Mouse (Mus musculus) gastrocnemius, adult 18-20 months (tissue): Measurements from ENCODE around the gene Lypd6. TPM values are rescaled to one million over a fixed set of nuclear protein-coding genes. Genes with fewer than 3 reads are reported as not detected.

ENCODE experiments used
- DNase-seq: peaks from one replicate; pipeline ENCODE4 v3.0.0; 2021; ENCODE audit warnings: low spot score
- total RNA-seq, 2 experiments: library from RNA; stranded (reverse); gene quantifications; 2 replicates each; pipeline ENCODE4 v1.2.3; 2021

Lypd6 gene
- total RNA-seq, 2 experiments from 2014 or later = 0.94 to 1.3 TPM

DNA sequence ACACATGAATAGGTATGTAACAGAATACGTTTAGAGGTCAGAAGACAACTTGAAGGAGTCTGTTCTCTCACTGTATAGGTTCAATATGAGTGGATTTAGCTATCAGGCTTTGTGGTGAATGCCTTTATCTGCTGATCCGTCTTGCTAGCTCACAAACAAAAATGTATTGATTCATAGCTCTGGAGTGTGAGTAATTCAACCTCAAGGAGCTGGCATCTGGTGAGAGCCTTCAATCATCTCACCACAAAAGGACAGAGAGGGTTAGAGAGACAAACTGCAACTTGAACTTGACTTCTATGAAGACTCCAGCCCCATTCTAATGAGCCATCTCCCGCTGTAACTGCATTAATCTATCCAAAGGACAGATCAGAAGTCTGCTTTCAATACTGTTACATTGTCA, 40.6 kb downstream of the Lypd6 start:
- DNase-seq = no peak

DNA sequence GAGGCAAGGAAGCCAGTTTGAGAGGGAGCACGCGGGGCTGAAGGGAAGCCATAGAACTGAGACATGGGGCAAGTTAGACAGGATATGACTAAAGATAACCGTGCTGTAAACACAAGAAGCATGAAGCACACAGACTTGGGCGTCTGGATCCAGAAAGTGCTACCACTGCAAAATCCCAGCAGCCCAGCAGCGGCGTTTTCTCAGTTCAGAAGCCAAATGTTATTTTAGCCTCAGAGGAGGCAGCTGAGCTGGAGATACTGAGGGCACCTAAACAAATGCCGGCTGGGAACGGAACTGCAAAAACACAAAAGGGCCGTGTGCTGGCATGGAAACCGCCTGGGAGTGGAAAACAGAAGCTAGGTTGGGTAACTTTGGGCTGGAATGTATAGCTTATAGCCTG, 43.9 kb downstream of the Lypd6 start:
- DNase-seq = peak; percentile 30

DNA sequence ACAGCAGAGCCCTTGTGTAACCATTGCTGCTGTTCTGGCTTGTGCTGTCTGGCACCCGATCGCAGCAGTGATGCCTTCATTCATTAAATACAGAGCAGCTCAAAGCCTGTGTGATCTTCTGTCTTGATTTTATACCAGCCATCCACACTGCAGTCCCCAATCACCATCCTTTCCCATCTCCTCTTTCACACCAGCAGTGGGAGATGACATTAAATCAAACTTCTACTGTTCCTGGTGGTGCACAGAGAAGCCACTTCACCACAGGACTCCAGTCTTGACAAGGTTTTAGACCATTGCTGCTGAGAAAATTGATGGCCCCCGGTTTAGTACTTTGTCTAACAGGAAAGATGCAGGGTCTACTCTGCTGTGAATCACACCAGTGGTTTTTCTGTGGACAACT, 44.9 kb downstream of the Lypd6 start:
- no peak for DNase-seq

DNA sequence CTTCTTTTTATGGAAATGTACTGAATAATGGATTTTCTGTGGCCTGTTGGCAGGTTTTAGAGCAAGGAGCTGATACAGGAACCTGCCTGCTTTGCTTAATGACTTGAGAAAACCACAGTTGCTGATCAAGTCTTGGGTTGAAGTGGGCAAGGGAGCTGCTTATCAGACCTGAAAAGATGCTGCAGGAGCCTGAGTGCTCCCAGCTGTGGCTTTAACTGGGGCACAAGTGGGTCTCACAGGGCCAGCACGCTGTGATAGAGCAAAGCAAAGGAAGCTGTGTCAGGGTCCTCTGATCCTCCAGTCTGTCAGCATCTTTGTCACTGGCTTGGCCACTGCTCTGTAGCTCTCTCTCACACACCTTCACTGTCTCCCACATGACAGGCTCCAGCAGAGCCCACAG, 45.4 kb downstream of the Lypd6 start:
- DNase-seq = no peak

DNA sequence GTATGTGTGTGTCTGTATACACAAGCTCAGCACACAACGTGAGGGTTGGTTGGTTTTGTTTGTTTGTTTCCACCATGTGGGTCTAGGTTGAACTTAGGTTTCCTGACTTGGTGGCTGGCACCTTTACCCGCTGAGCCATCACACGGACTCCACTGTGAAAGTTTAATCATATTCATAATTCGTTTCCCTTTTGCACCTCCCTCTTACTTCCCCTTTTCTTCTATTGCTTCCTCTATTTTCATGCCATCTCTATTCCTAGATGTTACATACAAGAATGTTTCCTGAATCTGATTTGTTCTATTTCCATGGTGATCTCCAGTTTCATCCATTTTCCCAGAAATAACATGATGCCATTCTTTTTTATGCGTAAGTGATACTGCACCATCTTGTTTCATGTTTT, 46.2 kb downstream of the Lypd6 start:
- no peak for DNase-seq

DNA sequence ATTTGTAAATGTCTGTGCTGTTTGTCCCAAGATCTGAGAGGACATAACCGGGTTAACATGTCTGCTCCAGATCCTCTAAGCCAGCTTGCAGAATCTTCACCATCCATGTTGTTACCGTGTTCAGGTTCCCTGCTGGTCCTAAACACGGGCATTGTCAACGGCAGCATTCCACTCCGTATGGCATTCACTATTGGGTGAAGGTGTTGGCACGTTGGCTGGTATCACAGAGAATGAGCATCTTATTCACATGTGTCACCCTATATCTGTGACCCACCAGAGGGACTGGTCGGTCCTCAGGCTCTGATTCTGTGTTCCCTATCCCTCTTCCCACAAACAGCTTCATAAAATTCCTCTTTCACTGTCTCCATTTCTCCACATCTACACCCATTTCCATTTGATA, 52.9 kb downstream of the Lypd6 start:
- no peak for DNase-seq

DNA sequence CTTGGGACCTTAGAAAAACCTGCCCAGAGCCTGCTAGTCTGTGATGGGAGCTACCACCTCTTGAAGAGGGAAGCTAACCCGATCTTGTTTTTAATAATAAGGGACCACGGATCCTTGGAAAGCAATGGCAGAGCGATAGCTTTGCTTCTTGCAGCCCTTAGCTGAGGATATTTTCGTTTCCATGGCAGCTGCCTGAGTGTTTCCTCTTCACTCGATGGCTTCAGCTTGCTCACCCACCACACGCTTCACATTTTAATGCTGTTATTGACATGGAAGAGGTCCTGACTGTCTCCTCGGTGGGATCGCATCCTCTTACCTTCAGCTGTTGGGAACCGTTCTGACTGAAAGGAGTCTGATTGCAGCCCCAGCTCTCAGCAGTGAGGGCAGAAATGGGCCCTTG, 54.6 kb downstream of the Lypd6 start:
- DNase-seq = no peak

DNA sequence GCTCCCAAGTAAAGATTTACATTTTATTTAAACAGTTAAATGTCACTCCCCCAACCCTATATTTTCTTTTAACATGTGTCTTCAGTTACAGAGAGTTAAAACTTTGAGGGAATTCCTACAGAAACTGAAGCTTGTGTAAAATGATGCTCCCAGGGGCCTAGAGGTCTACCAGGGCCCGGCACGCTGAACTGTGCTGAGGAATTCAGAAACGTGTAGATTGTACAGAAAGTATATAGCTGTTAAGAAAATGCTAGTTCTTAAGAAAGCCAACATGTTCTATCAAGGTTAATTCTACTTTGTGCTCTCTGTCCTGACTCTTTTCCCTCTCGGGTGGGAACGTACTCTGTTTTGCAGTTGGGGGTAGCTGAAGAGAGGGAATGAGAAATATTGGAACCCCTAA, 57.1 kb downstream of the Lypd6 start:
- DNase-seq = no peak

DNA sequence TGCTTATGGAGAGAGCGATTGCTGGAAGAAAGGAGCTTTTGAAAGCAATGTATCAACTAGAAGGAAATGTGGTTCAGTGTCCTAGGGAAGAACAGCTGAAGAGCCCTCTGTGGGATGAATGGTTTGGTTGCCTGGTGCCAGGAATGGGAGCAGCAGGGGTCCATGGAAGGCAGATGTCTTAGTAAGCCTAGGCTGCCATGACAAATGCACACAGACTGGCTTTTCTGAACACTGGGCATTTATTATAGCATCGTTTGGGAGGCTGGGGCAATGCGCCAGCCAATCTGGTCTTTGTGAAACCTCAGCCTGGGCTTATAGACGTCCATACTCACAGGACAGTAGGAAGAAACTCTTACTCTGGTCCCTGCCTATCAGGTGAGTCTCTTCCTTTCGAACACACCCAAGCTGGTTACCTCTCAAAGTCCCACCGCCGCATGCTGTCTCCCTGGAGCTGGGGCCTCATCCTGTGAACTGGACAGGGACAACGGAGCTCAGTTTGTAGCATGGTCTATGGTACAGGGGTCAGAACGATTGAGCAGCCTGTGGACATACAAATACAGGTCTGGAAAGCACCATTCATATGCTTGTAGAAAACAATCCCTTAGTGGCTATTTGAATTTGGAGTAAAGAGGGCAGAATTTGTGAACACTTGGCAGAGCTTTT, 61.4 kb downstream of the Lypd6 start:
- DNase-seq = no peak

DNA sequence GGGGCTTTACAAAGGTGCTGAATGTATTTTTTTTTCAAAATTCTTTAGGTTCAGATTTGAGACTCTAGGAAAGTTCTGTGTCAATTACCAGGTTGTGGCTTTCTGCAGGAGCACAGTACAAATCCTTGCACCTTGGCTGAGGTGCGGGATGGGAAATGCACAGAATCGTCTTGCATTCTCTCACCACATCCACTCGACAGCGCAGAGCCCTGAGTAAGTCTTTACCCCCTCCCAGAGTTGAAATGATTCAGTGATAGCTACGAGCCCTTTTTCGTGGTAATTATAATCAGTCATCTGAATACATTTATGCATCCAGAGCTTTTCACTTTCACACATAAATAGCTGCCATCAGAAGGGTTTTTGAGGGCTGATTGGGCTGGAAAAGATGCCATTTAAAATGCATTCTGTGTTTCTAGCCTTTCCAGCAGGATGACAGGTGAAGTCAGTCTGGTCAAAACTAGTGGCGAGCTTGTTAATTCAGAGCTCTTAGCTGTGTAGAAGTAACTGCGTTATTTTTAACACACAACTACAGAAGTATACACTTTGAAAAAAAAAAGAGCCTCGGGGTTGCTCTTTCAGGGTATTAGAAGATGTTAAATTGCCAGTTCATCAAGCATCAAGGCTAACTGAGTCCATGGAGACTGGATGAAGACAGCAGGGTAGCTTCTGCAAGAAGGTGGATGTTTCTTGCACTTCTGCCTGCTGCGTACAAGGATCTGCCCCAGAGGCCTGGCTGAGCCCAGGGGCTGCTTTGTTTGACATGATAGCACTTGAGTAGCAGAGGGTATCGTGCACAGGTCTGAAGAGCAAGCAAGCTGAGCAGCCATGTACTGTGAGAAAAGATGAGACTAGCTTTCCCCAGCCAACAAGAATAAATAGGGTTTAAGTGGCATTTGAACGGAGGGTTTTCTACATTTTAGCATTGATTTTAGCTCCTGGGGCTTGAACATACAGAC, 62.4 kb downstream of the Lypd6 start:
- no peak for DNase-seq

DNA sequence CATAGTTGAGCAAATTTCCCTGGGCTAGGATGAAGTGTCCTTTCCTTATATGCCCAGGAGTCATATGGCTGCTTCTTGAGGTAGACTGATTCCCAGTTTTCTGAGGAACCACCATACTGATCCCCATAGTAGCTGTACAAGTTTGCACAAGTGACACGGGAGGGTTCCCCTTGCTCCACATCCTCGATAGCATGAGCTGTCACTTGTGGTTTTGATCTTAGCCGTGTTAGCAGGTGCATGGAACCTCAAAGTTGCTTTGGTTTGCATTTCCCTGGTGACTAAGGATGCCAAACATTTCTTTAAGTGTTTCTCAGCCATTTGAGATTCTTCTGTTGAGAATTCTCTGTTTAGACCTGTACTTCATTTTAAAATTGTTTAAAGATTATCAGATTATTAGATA, 64.4 kb downstream of the Lypd6 start:
- DNase-seq = no peak

DNA sequence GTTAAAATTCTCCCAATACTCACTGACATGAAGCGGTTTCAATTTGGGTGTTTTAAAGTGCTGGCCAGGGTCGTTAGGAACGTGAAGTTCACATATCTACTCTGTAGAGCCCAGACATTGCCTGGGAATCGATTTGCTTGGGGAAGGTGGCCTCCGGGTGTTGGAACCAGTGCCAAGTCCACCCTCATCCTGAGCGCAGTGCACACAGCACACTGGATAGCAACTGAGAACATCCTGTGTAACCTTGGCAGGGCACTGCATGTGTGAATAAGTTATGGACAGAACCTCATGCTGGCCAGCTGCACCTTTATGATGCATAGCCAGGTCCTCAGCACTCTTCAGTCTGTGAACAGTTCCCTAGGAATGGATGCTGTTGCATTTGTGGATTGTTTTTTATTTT, 77.4 kb downstream of the Lypd6 start:
- DNase-seq = no peak

DNA sequence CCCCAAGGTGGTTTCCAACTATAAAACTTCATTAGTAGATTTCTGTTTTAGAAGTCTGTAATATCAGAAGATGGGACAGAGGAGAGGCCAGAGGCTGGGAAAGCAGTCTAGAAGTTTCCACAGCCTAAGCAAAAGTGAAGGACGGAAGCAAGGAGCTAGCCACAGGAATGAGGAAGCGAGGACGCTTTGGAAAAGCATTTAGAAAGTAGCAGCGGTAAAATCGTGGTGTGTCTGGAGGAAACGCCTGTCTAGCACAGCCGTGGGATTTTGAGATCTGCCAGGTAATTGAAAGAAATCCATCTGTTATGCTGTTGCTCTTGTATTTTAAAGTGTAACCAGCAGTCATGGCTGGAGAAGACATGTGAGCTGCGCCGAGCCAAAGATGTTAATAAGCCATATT, 81.1 kb downstream of the Lypd6 start:
- no peak for DNase-seq

DNA sequence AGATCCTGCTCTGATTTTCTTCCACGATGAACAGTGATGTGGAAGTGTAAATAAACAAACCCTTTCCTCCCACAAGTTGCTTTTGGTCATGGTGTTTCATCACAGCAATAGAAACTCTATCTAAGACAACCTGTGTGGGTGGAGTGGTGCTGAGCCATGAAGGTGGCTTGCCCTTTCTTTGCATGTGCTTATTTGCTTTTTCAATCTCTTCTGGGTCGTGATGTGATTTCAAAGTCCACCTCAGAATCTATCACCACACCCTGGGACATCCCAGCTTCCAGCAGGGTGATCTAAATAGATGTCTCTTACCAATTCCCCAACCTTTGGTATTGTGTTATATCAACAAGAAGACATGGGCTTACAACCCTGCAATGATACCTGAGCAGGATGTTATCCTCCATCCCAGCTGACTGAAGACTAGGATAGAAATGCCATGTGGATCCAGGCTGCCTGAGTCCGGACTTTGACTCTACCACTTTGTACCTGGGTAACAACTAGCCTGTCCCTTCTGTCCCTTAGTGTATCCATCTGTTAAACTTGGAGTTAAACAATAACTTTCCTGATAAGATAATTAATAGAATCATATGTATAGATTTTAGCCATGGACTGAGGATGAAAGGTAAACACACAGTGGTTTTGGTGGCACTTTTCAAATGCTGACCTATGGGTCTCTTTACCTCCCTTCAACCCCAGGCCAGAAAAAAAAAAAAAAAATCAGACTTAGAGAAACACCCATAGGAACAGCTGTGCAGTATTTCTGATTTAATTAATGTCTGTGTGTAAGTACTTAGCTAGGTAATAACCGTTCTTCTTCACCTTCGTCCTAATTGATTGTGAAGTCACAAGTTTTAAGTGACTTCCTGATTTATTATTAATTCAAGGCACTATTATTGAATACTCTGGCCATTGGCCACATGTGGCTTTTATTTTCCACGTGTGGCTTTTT, 83.3 kb downstream of the Lypd6 start:
- DNase-seq = no peak

DNA sequence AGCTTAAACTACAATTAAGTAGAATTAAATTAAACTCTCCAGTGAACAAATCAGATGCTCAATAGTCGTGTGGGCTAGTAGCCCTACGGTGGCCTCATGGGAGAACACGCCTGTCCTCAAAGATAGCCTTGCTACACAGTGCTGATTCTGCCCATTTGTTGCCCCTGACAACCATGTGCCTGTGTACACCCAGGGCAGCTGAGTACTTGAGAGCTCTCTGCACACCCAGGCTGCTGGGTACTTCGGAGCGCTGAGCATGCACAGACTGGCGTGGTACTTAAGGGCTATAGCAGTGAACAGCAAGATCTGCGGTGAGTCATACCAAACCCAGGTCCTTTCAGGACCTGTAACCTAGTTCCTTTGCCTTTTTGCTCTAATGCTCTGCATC, 84.0 kb downstream of the Lypd6 start:
- DNase-seq = no peak

DNA sequence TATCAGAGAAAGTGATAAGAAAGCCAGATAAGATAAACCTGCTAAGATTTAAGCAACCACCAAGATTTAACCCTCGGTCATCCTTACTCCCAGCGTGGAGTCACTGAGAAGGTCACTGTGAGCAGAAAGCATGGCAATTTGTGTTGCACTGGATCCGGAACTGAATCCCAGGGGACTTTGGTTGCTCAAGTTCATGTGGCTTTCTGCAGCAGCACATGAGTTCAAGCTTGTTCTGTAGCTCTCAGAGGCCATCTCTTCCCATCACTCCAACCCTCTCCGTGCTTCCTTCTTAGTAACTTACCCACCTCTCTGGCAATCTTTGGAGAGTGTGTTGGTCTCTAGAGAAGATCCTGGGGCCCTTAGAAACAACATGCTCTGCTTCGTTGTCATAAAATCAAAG, 84.6 kb downstream of the Lypd6 start:
- DNase-seq = no peak

DNA sequence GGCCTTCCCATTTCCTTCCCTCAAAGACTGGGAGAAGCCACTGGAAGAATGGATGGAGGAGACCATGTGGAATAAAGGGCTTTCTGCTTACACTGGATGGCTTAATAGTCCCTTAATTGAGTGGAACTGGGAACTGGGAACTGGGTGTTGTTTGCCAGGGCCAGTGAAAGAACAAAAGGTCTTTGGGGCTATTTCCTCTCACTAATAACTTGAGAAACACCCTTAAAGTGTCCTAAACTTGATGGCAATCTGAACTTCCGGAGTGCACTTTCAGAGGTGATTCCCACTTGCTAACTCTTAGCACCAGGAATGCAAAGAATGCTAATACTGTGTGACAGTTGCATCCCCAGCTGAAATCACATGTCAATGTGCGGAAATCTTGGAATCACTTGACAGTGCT, 85.2 kb downstream of the Lypd6 start:
- no peak for DNase-seq

DNA sequence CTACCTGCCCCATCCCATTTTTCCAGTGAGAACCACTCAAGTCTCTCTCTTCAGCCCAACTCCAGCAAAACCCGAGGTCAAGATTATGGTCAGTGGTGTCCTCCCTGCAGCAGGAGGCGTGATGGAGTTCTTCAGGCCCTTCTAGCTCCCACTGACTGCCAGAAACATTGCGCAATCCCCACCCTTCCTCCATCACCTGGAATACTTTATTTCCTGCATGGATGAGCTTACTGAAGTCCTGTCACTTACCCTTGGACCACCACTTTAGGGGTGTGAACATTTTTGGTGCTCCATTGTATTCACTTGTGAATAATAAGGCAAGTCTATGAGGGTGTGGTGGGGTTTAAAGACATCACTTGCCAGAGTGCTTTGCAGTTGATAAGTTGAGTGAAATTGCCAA, 85.7 kb downstream of the Lypd6 start:
- no peak for DNase-seq

DNA sequence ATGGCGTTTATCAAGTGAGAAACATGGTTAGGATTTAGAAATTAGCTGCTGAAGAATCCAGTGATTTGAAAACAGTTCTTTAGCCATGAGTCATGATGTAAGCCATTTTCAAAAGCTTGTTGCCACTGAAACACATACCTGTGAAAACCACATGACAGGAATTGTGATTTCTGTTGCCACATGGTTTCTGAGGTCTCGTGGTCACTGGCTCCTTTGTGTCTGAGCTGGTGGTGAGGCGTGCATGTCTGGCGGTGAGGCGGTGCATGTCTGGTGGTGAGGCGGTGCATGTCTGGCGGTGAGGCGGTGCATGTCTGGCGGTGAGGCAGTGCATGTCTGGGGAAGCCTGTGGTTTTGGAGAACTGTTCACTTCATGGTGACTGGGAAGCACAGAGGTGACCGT, 89.8 kb downstream of the Lypd6 start:
- no peak for DNase-seq

DNA sequence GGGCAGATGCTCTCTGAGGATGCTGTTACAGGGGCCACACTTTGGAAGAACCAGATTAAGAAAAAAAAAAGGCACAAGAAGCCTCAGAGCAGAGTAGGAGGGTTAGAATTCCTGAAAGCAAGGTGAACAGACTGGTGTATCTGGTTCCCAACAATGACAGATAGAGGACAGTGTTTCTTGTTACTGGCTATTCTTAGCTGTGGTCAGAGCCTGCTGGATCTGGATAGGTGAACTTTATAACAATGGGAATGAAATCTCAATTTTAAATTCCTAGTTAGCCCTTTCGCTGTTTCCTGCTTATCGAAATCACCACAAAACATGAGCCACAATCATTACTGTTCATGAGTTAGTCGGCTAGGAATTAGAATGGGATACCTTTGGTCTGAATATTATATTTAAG, 93.8 kb downstream of the Lypd6 start:
- DNase-seq = no peak

DNA sequence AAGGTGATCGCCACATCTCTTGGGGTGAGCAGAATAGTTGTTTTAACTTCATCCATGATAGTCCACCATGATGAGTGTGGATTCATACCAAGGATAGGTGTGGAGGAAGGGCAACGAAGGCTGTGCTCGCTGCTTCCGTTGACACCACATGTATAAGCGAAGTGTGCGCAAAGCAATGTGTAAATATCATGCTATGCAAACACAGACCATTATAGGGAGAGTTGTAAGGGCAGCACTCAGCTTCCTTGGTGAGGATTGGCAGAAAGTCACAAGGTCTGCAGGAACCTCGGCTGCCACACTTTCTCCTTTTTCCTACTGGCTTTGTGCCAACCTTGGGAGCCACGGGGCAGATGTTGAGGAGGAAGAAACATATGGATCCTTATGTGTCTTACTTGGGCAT, 97.4 kb downstream of the Lypd6 start:
- no peak for DNase-seq

DNA sequence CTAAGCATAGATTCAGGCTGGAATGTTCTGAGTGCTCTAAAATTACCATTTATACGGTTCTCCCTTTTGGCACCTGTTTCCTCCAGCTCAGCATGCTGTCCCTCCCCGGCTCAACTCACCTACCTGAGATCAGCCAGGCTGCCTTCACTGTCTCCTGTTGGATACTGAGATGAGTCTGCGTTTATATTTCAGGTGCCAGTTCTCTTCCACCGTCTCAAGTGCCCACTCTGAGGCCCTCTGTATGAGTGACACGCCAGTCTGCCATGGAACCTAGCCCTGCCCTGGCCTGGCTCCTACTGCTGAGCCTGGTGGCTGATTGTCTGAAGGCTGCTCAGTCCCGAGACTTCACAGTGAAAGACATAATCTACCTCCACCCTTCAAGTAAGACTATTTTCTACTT, 99.0 kb downstream of the Lypd6 start:
- no peak for DNase-seq
